Mouse (Mus musculus): Measurements from ENCODE around the gene Gimap9. TPM values are rescaled to one million over a fixed set of nuclear protein-coding genes. Genes with fewer than 3 reads are reported as not detected.
"Not testable (repeated sequence)": the region's sequence is repeated elsewhere in the genome, so short reads cannot be mapped to it uniquely, and the experiment has no call there.

The Gimap9 gene
- total RNA-seq, 2 experiments from 2014 or later: 0.48 to 1.1 TPM

- no peak for DNase-seq (ENCODE audit: low spot score in 2 of 2)
Measured at GRCm38 (mm10) chr6:48658721-48659120, 17.2 kb upstream of the Gimap9 start.

GRCm38 (mm10) chr6:48664750-48665149 lies 11.2 kb upstream of the Gimap9 start:
- no peak for DNase-seq (ENCODE audit: low spot score in 2 of 2)

- no peak for DNase-seq (ENCODE audit: low spot score in 2 of 2)
Measured at GRCm38 (mm10) chr6:48665471-48665870, 10.5 kb upstream of the Gimap9 start.

DNA sequence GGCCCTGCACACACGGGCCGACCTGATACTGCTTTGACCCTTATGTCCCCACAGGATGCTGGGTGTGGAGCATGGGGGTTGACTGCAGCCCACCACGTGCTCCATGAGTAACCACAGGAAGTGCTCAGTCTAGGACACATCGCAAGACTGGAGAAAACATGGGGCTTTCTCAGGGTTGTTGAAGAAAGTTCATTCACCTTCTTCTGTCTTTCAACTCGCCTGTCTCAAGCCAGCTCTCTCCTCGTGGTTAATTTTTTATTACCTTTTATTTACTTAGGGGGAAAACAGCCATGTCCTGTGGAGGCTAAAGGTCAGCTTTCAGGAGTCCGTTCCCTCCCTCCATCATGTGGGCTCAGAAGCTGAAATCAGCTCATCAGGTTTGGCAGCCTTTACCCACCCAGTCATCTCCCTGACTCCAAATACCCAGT lies 9.8 kb upstream of the Gimap9 start:
- DNase-seq (ENCODE audit: low spot score in 2 of 2): no peak

- DNase-seq (ENCODE audit: low spot score in 2 of 2): no peak
Measured at GRCm38 (mm10) chr6:48668022-48668421, 7.9 kb upstream of the Gimap9 start.

DNA sequence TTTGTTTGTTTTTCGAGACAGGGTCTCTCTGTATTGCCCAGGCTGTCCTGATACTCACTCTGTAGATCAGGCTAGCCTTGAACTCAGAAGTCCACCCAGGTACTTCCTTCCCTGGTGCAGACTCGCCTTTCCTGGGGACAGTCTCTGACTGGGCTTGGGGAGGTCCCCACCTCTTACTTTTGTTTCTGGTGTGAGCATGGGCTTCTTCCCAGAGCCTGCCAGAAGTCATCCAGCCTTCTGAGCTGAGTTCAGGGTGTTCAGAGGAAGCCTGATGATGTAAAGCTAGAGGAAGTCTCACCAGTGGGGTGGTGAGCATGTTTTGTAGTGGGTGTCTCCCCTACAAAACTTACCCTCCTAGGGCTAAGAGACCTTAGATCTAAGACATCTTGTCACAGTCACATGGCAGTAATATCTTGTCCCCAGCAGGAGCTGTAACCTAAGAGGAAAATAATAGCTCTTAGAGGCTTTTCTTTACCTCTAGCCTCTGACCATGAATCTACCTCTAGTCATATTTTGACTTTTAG lies 6.4 kb upstream of the Gimap9 start:
- DNase-seq (ENCODE audit: low spot score in 2 of 2): no peak

GRCm38 (mm10) chr6:48674291-48675058 lies 1.5 kb upstream of the Gimap9 start:
- no peak for DNase-seq (ENCODE audit: low spot score in 2 of 2)

DNA sequence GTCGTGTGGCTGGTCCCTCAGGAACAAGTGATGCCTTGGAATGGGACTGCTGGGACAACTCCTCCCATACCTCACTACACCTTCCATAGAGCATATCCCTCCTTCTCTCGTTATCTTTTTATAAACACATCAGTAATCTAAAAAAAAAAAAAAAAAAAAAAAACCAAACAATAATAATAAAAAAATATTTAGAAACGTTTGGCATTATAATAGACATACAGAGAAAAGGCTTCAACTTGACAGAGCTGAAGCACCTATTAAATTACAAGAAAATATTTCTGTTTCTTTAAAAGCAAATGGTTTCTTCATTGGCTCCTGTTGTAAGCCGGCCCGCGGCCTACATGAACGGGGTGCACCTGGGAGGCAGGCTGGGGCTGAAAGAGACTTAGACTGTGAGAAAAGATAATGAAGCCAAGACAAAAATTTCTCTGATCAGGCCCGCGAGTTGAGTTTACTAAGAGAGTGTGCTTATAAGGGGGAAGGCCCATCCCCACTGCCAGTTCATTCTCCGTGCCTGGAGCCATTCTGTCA lies 464 bp upstream of the Gimap9 start:
- no peak for DNase-seq (ENCODE audit: low spot score in 2 of 2)

- no peak for DNase-seq (ENCODE audit: low spot score in 2 of 2)
Measured at GRCm38 (mm10) chr6:48676860-48677415, 1.0 kb downstream of the Gimap9 start.

GRCm38 (mm10) chr6:48677492-48678345 lies 1.8 kb downstream of the Gimap9 start:
- no peak for DNase-seq (ENCODE audit: low spot score in 2 of 2)

- no peak for DNase-seq (ENCODE audit: low spot score in 2 of 2)
Measured at GRCm38 (mm10) chr6:48678391-48678790, 2.5 kb downstream of the Gimap9 start.

DNA sequence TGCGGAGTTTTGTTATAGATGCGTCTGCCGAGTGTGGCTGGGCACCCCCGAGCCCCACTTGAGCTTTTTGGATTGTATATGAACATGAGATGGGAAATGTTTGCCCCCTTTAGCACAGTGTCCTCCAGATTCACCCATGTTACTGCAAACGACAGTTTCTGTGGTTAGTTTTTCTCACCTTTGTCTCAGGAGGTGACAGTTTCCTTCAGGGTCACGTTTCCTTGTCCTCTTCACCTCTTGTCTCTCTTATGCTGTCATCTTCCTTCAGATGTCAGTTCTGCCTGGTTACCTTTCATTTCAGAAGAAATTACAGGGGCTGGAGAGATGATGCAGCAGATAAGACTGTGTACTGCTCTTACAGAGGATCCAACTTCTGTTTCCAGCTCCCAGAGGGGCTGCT lies 3.8 kb downstream of the Gimap9 start:
- DNase-seq (ENCODE audit: low spot score in 2 of 2): no peak

DNA sequence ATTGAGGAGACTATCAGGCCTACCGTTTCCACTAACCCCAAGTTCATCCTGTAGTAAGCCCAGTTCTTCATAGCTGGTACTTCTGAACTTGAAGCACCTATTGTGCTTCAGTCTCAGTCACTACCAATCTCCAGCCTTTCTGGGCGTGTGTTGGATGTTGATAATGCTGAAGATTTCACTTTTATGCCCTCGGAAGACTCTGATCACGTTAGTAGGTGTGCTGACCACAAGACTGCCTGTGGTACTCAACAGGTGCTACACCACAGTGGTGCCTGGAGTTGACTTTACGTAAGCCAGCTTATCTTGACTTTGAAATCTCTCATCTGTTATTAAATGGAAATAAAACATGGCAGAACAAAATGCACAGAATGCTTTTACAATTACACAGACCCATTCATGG lies 4.5 kb downstream of the Gimap9 start:
- DNase-seq (ENCODE audit: low spot score in 2 of 2): no peak

- DNase-seq (ENCODE audit: low spot score in 2 of 2): no peak
Measured at GRCm38 (mm10) chr6:48681472-48682090, 5.7 kb downstream of the Gimap9 start.

- DNase-seq (ENCODE audit: low spot score in 2 of 2): peak in 1 of 2 experiments; percentile 25
Measured at GRCm38 (mm10) chr6:48682271-48682670, 6.3 kb downstream of the Gimap9 start.

GRCm38 (mm10) chr6:48683263-48683821 lies 7.4 kb downstream of the Gimap9 start:
- DNase-seq (ENCODE audit: low spot score in 2 of 2): not testable (repeated sequence)

DNA sequence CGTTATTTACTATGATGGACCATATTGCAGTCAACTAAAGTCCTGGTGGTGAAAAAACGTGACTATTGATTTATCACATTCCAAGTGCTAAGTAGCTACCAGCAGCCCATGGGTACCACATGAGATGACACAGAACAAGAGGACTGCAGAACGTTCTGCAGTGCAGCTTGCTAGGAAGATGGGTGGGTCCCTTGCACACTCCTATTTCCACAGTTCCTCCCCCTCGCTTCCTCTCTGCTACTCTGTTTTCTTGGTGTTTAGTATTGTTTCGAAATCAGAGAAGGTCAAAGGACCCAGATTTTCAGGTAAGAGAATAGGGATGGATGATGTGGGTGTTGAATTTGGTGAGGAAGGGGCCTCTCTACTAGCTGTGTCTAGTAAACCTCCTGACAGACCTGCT lies 8.4 kb downstream of the Gimap9 start, which contains the start of gene Gimap4:
Gimap4 (plus strand) TSS at position 231 of the 400 bp plus-strand sequence.
- no peak for DNase-seq (ENCODE audit: low spot score in 2 of 2)

- DNase-seq (ENCODE audit: low spot score in 2 of 2): no peak
Measured at GRCm38 (mm10) chr6:48684806-48685205, 8.9 kb downstream of the Gimap9 start.

GRCm38 (mm10) chr6:48685251-48685650 lies 9.3 kb downstream of the Gimap9 start:
- no peak for DNase-seq (ENCODE audit: low spot score in 2 of 2)
